Mouse (Mus musculus): ENCODE data around the gene Als2.

GRCm38 (mm10) chr1:59119720-59120457 is 117.1 kb downstream of the Als2 start, which contains the start of gene Tmem237:
- TF ChIP-seq CTCF (IDR thresholded peaks at IDR 0.05; ENCODE audit: control insufficient read depth, insufficient read depth, insufficient read length) (no peak), MAX (IDR thresholded peaks at IDR 0.05) (peak; percentile 38)
